Mouse (Mus musculus) liver, embryonic 14.5 days (tissue): ENCODE data around the gene Astn2. TPM values are rescaled to one million over a fixed set of nuclear protein-coding genes. Genes with fewer than 3 reads are reported as not detected.

ENCODE experiments used
- ATAC-seq: fragments of 200-750 bp; cut with Nextera tagmentation; 2 replicates; pipeline ENCODE4 v1.8.0; 2017; ENCODE audit warnings: moderate number of reproducible peaks, mild to moderate bottlenecking, moderate library complexity; ENCODE audit not compliant: insufficient read depth
- DNase-seq, 3 experiments: peaks; one replicate each; pipeline ENCODE4 v3.0.0-alpha.2; 2012 to 2013; ENCODE audit warnings: low read depth in 3 of 3, low spot score in 3 of 3
- H3K27ac ChIP-seq: fragments of 300-500 bp; sonication (generic); 2 replicates; pipeline ENCODE4 v1.5.1; 2014; ENCODE audit warnings: moderate library complexity, mild to moderate bottlenecking, control low read depth, inconsistent platforms
- H3K27me3 ChIP-seq: fragments of 300-500 bp; sonication (generic); 2 replicates; pipeline ENCODE4 v1.6.1; 2014; ENCODE audit warnings: mild to moderate bottlenecking, low read length, moderate library complexity; ENCODE audit not compliant: control insufficient read depth, insufficient read depth
- H3K36me3 ChIP-seq: fragments of 300-500 bp; sonication (generic); replicated peaks from 2 replicates; pipeline ENCODE4 v1.6.1; 2014; ENCODE audit warnings: low read depth; ENCODE audit not compliant: control insufficient read depth, insufficient read depth
- H3K4me1 ChIP-seq, 2 experiments: fragments of 200-500 bp in 1 of 2; fragments of 300-500 bp in 1 of 2; sonication (generic) in 1 of 2; replicated peaks; 2 replicates each; pipeline ENCODE4 v1.6.1; 2012 to 2014; ENCODE audit warnings: antibody characterized with exemption in 1 of 2, inconsistent platforms in 1 of 2, low read length in 1 of 2; ENCODE audit not compliant: control insufficient read depth in 2 of 2, insufficient read depth in 2 of 2
- H3K4me2 ChIP-seq: fragments of 300-500 bp; sonication (generic); 2 replicates; pipeline ENCODE4 v1.6.1; 2014; ENCODE audit warnings: low read depth, mild to moderate bottlenecking, control low read depth, moderate library complexity
- H3K4me3 ChIP-seq, 2 experiments: fragments of 200-500 bp in 1 of 2; fragments of 300-500 bp in 1 of 2; sonication (generic) in 1 of 2; 2 replicates each; pipeline ENCODE4 v1.5.1; 2012 to 2014; ENCODE audit warnings: low read depth in 2 of 2, low read length in 2 of 2, mild to moderate bottlenecking in 2 of 2, control low read depth in 1 of 2, inconsistent platforms in 1 of 2, moderate library complexity in 1 of 2; ENCODE audit not compliant: insufficient read depth in 1 of 2
- H3K9ac ChIP-seq: fragments of 300-500 bp; sonication (generic); replicated peaks from 2 replicates; pipeline ENCODE4 v1.6.1; 2014; ENCODE audit warnings: mild to moderate bottlenecking, control low read depth, moderate library complexity
- H3K9me3 ChIP-seq: fragments of 300-500 bp; sonication (generic); 2 replicates; pipeline ENCODE4 v1.6.1; 2016; ENCODE audit warnings: low read length, mixed read lengths; ENCODE audit not compliant: control insufficient read depth
- CTCF ChIP-seq: IDR thresholded peaks from 2 replicates; pipeline ENCODE4 v1.5.1; 2016; ENCODE audit warnings: antibody characterized with exemption, low read depth, control low read depth
- EP300 ChIP-seq: IDR thresholded peaks from 2 replicates; pipeline ENCODE4 v1.6.1; 2016; ENCODE audit warnings: antibody characterized with exemption, low read depth
- WGBS: fragments of 180-500 bp; shearing (Covaris S2); extraction: QIAGEN DNeasy Blood & Tissue Kit; methylation state at CpG from one replicate; pipeline ENCODE4 v1.1.7; 2014; ENCODE audit not compliant: insufficient replicate concordance; 5-methylcytosine and 5-hydroxymethylcytosine counted together
- polyA plus RNA-seq, 2 experiments: library from polyadenylated mRNA; depleted of rRNA in 1 of 2; stranded (reverse) in 1 of 2; unstranded in 1 of 2; fragments of >200 nt; fragmentation: Nextera tagmentation in 1 of 2; extraction: Ambion mirVana in 1 of 2; gene quantifications; 2 replicates each; pipeline versions ENCODE4 v1.2.1 to v1.2.3; 2012 to 2014

Astn2 gene
- polyA plus RNA-seq, 2 experiments, result 0.16 TPM; not detected in 1

DNA sequence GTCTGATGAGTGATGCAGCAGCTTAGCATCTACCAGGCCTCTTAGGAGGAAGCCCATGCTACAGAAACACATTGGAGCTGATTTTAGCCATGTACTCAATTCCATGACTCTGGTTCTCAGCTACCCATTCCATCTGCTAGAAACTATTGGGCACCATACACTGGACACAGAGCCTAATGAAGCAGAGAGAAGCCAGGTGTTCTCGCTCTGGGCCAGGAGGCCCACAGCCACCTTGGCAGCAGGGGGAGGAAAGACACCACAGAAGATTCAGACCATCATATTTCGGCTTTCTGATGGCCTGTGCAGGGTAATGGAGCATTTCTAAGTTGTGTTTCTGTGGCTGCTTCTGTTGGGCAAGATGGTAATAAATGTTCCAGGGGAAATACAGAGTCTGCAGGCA, 290.2 kb downstream of the Astn2 start:
- Histone ChIP-seq H3K4me1 (no peaks in the 10 kb centered on the region), H3K4me2 (no peak overlapping the region), H3K4me3 (no peak overlapping the region), H3K27me3 (no peaks in the 10 kb centered on the region), H3K9me3 (no peaks in the 10 kb centered on the region), H3K36me3 (no peaks in the 10 kb centered on the region), H3K27ac (no peak overlapping the region), H3K9ac (no peak overlapping the region)
- no peak for DNase-seq
- ATAC-seq, result no peak
- no peak for TF ChIP-seq CTCF
- no peak for TF ChIP-seq EP300
- whole genome bisulfite sequencing, result 44% methylated on average over 2 of the region's 2 CpGs

- no peak overlapping the region for H3K9ac ChIP-seq
- no peaks in the 10 kb centered on the region for H3K4me1 ChIP-seq
- DNase-seq (no peak), ATAC-seq (no peak)
- no peak overlapping the region for H3K4me3 ChIP-seq
- WGBS, result 42% methylated on average over 5 of the region's 5 CpGs
- no peaks in the 10 kb centered on the region for H3K9me3 ChIP-seq
- H3K27ac ChIP-seq, result no peak overlapping the region
- no peak overlapping the region for H3K4me2 ChIP-seq
- TF ChIP-seq EP300, result no peak
- TF ChIP-seq CTCF, result no peak
- no peaks in the 10 kb centered on the region for H3K27me3 ChIP-seq
- H3K36me3 ChIP-seq, result no peaks in the 10 kb centered on the region
Observed at GRCm38 (mm10) chr4:66102037-66102436, 302.4 kb downstream of the Astn2 start.

DNA sequence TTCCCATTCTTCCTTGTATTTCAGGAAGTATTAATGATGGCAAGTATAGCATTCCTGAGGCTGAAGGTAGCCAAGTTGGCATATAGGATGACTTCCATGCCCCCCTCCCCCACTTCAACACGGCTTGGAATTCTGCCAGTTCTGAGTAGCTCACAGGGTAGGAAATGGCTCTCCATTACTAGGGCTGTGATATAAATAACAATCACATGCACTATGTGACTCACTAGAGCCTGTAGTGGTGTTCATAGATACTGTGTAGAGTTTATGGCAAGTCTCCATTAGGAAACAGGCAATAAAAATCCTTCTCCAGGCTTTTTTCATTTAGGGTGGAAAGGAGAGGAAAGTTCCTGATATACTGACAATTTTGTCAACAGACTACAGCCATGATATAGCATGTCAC, 306.8 kb downstream of the Astn2 start:
- no peak overlapping the region for H3K27ac ChIP-seq
- H3K27me3 ChIP-seq, result no peaks in the 10 kb centered on the region
- no peak overlapping the region for H3K4me2 ChIP-seq
- H3K4me1 ChIP-seq, result no peaks in the 10 kb centered on the region
- no peaks in the 10 kb centered on the region for H3K36me3 ChIP-seq
- no peak for ATAC-seq
- H3K4me3 ChIP-seq, result no peak overlapping the region
- H3K9ac ChIP-seq, result no peak overlapping the region
- H3K9me3 ChIP-seq, result no peaks in the 10 kb centered on the region
- TF ChIP-seq CTCF, result no peak
- TF ChIP-seq EP300, result no peak
- WGBS, result 64% methylated on average over 1 of the region's 1 CpGs
- no peak for DNase-seq

DNA sequence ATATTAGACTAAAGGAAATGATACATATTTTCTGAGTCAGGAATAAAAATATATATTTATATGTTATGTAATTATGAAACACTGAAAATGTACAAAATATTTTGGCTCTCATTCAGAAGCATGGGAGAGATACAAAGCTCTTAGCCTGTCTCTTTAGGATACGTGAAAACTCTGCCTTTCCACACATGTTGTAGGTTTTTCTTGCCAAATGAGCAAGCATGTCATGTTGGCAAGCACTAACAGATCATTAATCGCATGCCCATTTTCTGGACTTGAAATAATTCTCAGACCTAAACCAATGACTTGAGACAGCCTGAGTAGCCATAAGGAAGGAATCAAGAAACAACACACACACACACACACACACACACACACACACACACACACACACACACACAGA, 308.3 kb downstream of the Astn2 start:
- H3K4me2 ChIP-seq, result no peak overlapping the region
- WGBS, result 63% methylated on average over 2 of the region's 2 CpGs
- no peak overlapping the region for H3K9ac ChIP-seq
- TF ChIP-seq EP300 (no peak), CTCF (no peak)
- ATAC-seq (no peak), DNase-seq (no peak)
- H3K27me3 ChIP-seq, result no peaks in the 10 kb centered on the region
- no peaks in the 10 kb centered on the region for H3K36me3 ChIP-seq
- H3K4me1 ChIP-seq, result no peaks in the 10 kb centered on the region
- no peak overlapping the region for H3K27ac ChIP-seq
- no peaks in the 10 kb centered on the region for H3K9me3 ChIP-seq
- H3K4me3 ChIP-seq, result no peak overlapping the region

DNA sequence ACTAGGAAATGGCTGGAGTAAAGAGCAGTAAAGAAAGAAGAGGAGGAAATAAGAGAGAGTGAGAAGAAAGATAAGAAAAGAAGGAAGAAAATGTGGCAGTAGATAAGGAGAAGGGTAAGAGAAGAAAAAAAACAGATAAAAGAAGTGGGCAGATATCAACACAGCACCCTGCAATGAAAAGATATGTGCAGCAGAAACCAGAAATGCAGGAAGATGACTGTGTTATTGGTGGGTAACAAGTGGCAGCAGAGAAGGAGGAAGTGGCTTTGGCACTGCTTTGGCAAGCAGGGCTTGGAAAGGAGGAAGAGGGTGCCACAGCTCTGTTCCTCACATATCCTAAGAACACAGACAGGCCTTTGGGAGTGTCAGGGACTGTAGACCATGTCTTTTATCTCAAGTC, 347.2 kb downstream of the Astn2 start:
- Histone ChIP-seq H3K4me3 (no peak overlapping the region), H3K4me2 (no peak overlapping the region), H3K27ac (no peak overlapping the region), H3K9ac (no peak overlapping the region), H3K9me3 (no peaks in the 10 kb centered on the region), H3K4me1 (peaks cover 0 to 2% of the 10 kb centered on the region in 2 experiments; a peak in 2 of 4 replicates), H3K27me3 (no peaks in the 10 kb centered on the region), H3K36me3 (no peaks in the 10 kb centered on the region)
- ATAC-seq (peak; percentile 41; the same call in 1 of the 2 replicates), DNase-seq (no peak)
- TF ChIP-seq CTCF (no peak), EP300 (no peak)

DNA sequence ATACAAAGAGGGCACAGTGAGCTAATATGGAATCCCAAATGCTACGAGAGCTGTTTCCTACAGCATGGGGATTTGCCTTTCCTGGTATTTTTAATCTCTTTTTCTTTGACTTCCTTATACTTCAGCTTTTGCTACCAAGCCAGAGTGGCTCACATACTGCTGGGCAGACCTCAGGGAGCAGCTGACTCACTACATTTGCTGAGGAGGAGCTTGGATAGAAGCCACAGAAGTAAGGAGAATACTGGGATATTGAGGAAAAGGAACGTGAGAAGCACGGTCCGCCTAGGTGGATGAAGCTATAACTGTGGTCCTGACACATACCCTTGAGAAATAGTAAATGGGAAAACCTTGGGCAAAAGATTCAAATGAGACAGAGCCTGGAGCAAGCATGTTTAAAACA, 348.7 kb downstream of the Astn2 start:
- WGBS, result 54% methylated on average over 4 of the region's 4 CpGs
- peaks cover 0 to 2% of the 10 kb centered on the region in 2 experiments; a peak in 2 of 4 replicates for H3K4me1 ChIP-seq
- H3K27ac ChIP-seq, result no peak overlapping the region
- H3K9ac ChIP-seq, result no peak overlapping the region
- no peaks in the 10 kb centered on the region for H3K36me3 ChIP-seq
- no peak overlapping the region for H3K4me3 ChIP-seq
- no peak for DNase-seq
- TF ChIP-seq CTCF, result no peak
- no peak for TF ChIP-seq EP300
- H3K9me3 ChIP-seq, result no peaks in the 10 kb centered on the region
- no peaks in the 10 kb centered on the region for H3K27me3 ChIP-seq
- no peak overlapping the region for H3K4me2 ChIP-seq
- no peak for ATAC-seq
